Mouse (Mus musculus): Measurements from ENCODE around the gene Dcaf1. TPM values are rescaled to one million over a fixed set of nuclear protein-coding genes. Genes with fewer than 3 reads are reported as not detected.
A peak's percentile ranks its signal among the peaks of the same experiment; 100 is the strongest.

Dcaf1 gene
- polyA plus RNA-seq, 1 experiment from 2014 or later: 26.6 TPM

- H3K27ac ChIP-seq (ENCODE audit: low read depth): peak overlapping the region; percentile 91
- peak overlapping the region; percentile 87 for H3K4me2 ChIP-seq
- no peak for TF ChIP-seq CTCF (IDR thresholded peaks at IDR 0.05; ENCODE audit: low read depth)
- 0 out of 2 replicates have a peak, but pooled peaks cover 5% of the 10 kb centered on the region for H3K4me1 ChIP-seq (ENCODE audit: insufficient read depth)
- ATAC-seq (ENCODE audit: insufficient read depth): peak; percentile 25
- WGBS: 6% methylated on average over 23 of the region's 23 CpGs
- no peaks in the 10 kb centered on the region for H3K27me3 ChIP-seq (ENCODE audit: insufficient read depth, low read length)
- H3K9ac ChIP-seq: peak overlapping the region; percentile 99
- no peaks in the 10 kb centered on the region for H3K9me3 ChIP-seq (ENCODE audit: low read depth, low read length)
- peak; percentile 24 for DNase-seq
- H3K36me3 ChIP-seq (ENCODE audit: insufficient read depth): no peaks in the 10 kb centered on the region
- peak overlapping the region; percentile 98 for H3K4me3 ChIP-seq (ENCODE audit: low read depth, low read length)
Measured at GRCm38 (mm10) chr9:106787979-106788811, 33.5 kb upstream of the Dcaf1 start.

- H3K27ac ChIP-seq (ENCODE audit: low read depth): peak within 1 kb of the TSS; percentile 91
- WGBS: under 1% methylated on average over 49 of the region's 49 CpGs
- peak; percentile 91 for DNase-seq
- peak within 1 kb of the TSS; percentile 99 for H3K9ac ChIP-seq
- peak within 1 kb of the TSS; percentile 87 for H3K4me2 ChIP-seq
- H3K4me1 ChIP-seq (ENCODE audit: insufficient read depth): 0 out of 2 replicates have a peak, but pooled peaks cover 5% of the 10 kb centered on the region
- peak within 1 kb of the TSS; percentile 98 for H3K4me3 ChIP-seq (ENCODE audit: low read depth, low read length)
- H3K27me3 ChIP-seq (ENCODE audit: insufficient read depth, low read length): no peaks in the 10 kb centered on the region
- ATAC-seq (ENCODE audit: insufficient read depth): peak; percentile 95
- H3K36me3 ChIP-seq (ENCODE audit: insufficient read depth): no peaks in the 10 kb centered on the region
- no peaks in the 10 kb centered on the region for H3K9me3 ChIP-seq (ENCODE audit: low read depth, low read length)
- 0 out of 2 replicates have a peak, but pooled peaks have one; percentile 3 for TF ChIP-seq CTCF (IDR thresholded peaks at IDR 0.05; ENCODE audit: low read depth)
Measured at GRCm38 (mm10) chr9:106788812-106789321, 32.8 kb upstream of the Dcaf1 start, which contains the start of gene Rad54l2. Rad54l2 (minus strand) TSS chr9:106789194.

GRCm38 (mm10) chr9:106789363-106789762 lies 32.3 kb upstream of the Dcaf1 start:
- H3K27me3 ChIP-seq (ENCODE audit: insufficient read depth, low read length): no peaks in the 10 kb centered on the region
- peak overlapping the region; percentile 87 for H3K4me2 ChIP-seq
- 0 out of 2 replicates have a peak, but pooled peaks cover 5% of the 10 kb centered on the region for H3K4me1 ChIP-seq (ENCODE audit: insufficient read depth)
- peak overlapping the region; percentile 99 for H3K9ac ChIP-seq
- no peak for DNase-seq
- peak overlapping the region; percentile 98 for H3K4me3 ChIP-seq (ENCODE audit: low read depth, low read length)
- ATAC-seq (ENCODE audit: insufficient read depth): peak; percentile 42; the same call in 1 of the 2 replicates
- WGBS: 11% methylated on average over 10 of the region's 10 CpGs
- H3K27ac ChIP-seq (ENCODE audit: low read depth): no peak overlapping the region; the same call in 1 of the 2 replicates
- H3K9me3 ChIP-seq (ENCODE audit: low read depth, low read length): no peaks in the 10 kb centered on the region
- H3K36me3 ChIP-seq (ENCODE audit: insufficient read depth): no peaks in the 10 kb centered on the region
- TF ChIP-seq CTCF (IDR thresholded peaks at IDR 0.05; ENCODE audit: low read depth): no peak

GRCm38 (mm10) chr9:106790831-106791230 lies 30.8 kb upstream of the Dcaf1 start:
- 64% methylated on average over 6 of the region's 6 CpGs for WGBS
- no peak for TF ChIP-seq CTCF (IDR thresholded peaks at IDR 0.05; ENCODE audit: low read depth)
- Histone ChIP-seq H3K4me3 (ENCODE audit: low read depth, low read length) (no peak overlapping the region), H3K9ac (no peak overlapping the region), H3K4me2 (no peak overlapping the region), H3K36me3 (ENCODE audit: insufficient read depth) (no peaks in the 10 kb centered on the region), H3K9me3 (ENCODE audit: low read depth, low read length) (no peaks in the 10 kb centered on the region), H3K27me3 (ENCODE audit: insufficient read depth, low read length) (no peaks in the 10 kb centered on the region), H3K4me1 (ENCODE audit: insufficient read depth) (0 out of 2 replicates have a peak, but pooled peaks cover 5% of the 10 kb centered on the region), H3K27ac (ENCODE audit: low read depth) (no peak overlapping the region)
- ATAC-seq (ENCODE audit: insufficient read depth) (no peak), DNase-seq (no peak)

GRCm38 (mm10) chr9:106806503-106806902 lies 15.2 kb upstream of the Dcaf1 start:
- no peak for TF ChIP-seq CTCF (IDR thresholded peaks at IDR 0.05; ENCODE audit: low read depth)
- Histone ChIP-seq H3K4me2 (no peak overlapping the region), H3K4me3 (ENCODE audit: low read depth, low read length) (no peak overlapping the region), H3K36me3 (ENCODE audit: insufficient read depth) (no peaks in the 10 kb centered on the region), H3K9ac (no peak overlapping the region), H3K4me1 (ENCODE audit: insufficient read depth) (no peaks in the 10 kb centered on the region), H3K27me3 (ENCODE audit: insufficient read depth, low read length) (no peaks in the 10 kb centered on the region), H3K27ac (ENCODE audit: low read depth) (no peak overlapping the region), H3K9me3 (ENCODE audit: low read depth, low read length) (no peaks in the 10 kb centered on the region)
- WGBS: 69% methylated on average over 4 of the region's 4 CpGs
- no peak for ATAC-seq (ENCODE audit: insufficient read depth)
- no peak for DNase-seq

- Histone ChIP-seq H3K27me3 (ENCODE audit: insufficient read depth, low read length) (no peaks in the 10 kb centered on the region), H3K9ac (no peak overlapping the region), H3K27ac (ENCODE audit: low read depth) (no peak overlapping the region), H3K4me3 (ENCODE audit: low read depth, low read length) (no peak overlapping the region), H3K4me1 (ENCODE audit: insufficient read depth) (no peaks in the 10 kb centered on the region), H3K9me3 (ENCODE audit: low read depth, low read length) (no peaks in the 10 kb centered on the region), H3K36me3 (ENCODE audit: insufficient read depth) (no peaks in the 10 kb centered on the region), H3K4me2 (no peak overlapping the region)
- DNase-seq (no peak), ATAC-seq (ENCODE audit: insufficient read depth) (no peak)
- no peak for TF ChIP-seq CTCF (IDR thresholded peaks at IDR 0.05; ENCODE audit: low read depth)
- WGBS: 80% methylated on average over 6 of the region's 6 CpGs
Measured at GRCm38 (mm10) chr9:106818191-106818590, 3.5 kb upstream of the Dcaf1 start.

GRCm38 (mm10) chr9:106819201-106819600 lies 2.5 kb upstream of the Dcaf1 start:
- Histone ChIP-seq H3K9me3 (ENCODE audit: low read depth, low read length) (no peaks in the 10 kb centered on the region), H3K27me3 (ENCODE audit: insufficient read depth, low read length) (no peaks in the 10 kb centered on the region), H3K4me3 (ENCODE audit: low read depth, low read length) (no peak overlapping the region), H3K4me2 (no peak overlapping the region), H3K9ac (no peak overlapping the region), H3K27ac (ENCODE audit: low read depth) (no peak overlapping the region), H3K36me3 (ENCODE audit: insufficient read depth) (no peaks in the 10 kb centered on the region), H3K4me1 (ENCODE audit: insufficient read depth) (no peaks in the 10 kb centered on the region)
- peak; percentile 44 for TF ChIP-seq CTCF (IDR thresholded peaks at IDR 0.05; ENCODE audit: low read depth)
- peak; percentile 44 for DNase-seq
- 73% methylated on average over 1 of the region's 1 CpGs for WGBS
- no peak for ATAC-seq (ENCODE audit: insufficient read depth)
